Mouse (Mus musculus) neural tube, embryonic 10.5 days (tissue): ENCODE measurements around the gene Mtch2.

ENCODE experiments used
- DNase-seq: peaks from one replicate; pipeline ENCODE4 v3.0.0-alpha.2; 2017; ENCODE audit warnings: low spot score; ENCODE audit errors: extremely low spot score

Gene Mtch2

GRCm38 (mm10) chr2:90906721-90907120 is 59.8 kb downstream of the Mtch2 start:
- no peak for DNase-seq

- no peak for DNase-seq
Measured at GRCm38 (mm10) chr2:90910861-90911260, 63.9 kb downstream of the Mtch2 start.

- DNase-seq, result no peak
Measured at GRCm38 (mm10) chr2:90911668-90912067, 64.7 kb downstream of the Mtch2 start.

- DNase-seq, result no peak
Measured at GRCm38 (mm10) chr2:90913671-90914070, 66.7 kb downstream of the Mtch2 start.

GRCm38 (mm10) chr2:90915516-90915915 is 68.6 kb downstream of the Mtch2 start:
- no peak for DNase-seq
